Mouse (Mus musculus) adrenal gland, adult 18-20 months (tissue): ENCODE data around the gene Rdh9. TPM values are rescaled to one million over a fixed set of nuclear protein-coding genes. Genes with fewer than 3 reads are reported as not detected.

Source experiments
- DNase-seq, 2 experiments: peaks; one replicate each; pipeline ENCODE4 v3.0.0; 2021 to 2022; ENCODE audit warnings: low spot score in 2 of 2
- long read RNA-seq, 2 experiments: library from polyadenylated mRNA; stranded (forward); transcript quantifications; one replicate each; pipeline ENCODE4 v2.0.0; 2021
- total RNA-seq, 2 experiments: library from RNA; stranded (reverse); gene quantifications; 1 replicate in 1 of 2; 2 replicates in 1 of 2; pipeline ENCODE4 v1.2.3; 2021

The Rdh9 gene
- under 1 TPM in 1 of 2 experiments, not detected in 1; 0.27 TPM for total RNA-seq
- long read RNA-seq, experiment 1, partial matches to known transcripts: 0 of 5 reads
- long read RNA-seq, experiment 1, other reads (novel, unspliced or antisense): 5 of 5 reads
- long read RNA-seq, experiment 2, partial matches to known transcripts: 1 of 4 reads
- long read RNA-seq, experiment 2, other reads (novel, unspliced or antisense): 3 of 4 reads

DNA sequence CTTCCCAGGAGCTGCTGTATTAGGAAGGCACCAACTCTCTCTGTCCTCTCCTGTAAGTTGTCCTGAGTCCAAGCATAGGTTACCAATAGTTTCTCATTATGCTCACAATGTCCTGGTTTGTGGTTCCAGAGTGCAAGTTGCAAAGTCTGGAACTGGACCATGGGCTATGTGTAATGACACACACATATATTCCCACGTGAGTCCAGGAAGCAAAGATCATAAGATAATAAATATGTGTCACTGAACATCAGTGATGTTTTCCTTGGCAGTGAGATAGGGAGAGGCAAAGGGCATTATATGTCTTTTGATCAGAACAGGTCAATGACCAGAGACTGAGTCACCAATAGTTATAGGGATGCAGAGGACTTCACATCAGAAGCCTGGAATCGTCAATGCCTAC lies at the start of gene Rdh9:
Gene Rdh9 (plus strand): TSS at position 376 of the 400 bp plus-strand sequence.
- DNase-seq: no peak

DNA sequence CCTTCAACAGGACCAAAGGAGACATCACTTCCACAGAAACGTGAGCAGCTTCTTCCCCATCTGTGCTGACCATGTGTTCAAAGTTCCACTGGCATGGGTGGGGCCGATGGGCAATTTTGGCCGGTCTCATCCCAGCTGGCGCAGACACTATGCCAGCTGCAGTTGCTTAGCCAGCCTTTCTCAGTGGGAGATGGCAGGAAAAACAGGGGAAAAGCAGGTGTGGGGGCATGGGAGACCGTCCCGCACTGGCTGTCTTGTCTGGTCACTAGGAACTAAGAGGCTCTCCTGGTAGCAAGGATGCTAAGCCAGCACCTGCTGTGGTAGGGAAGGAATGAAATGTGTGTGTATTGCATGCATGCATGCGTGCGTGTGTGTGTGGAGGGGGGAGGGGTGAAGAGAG lies 47.7 kb upstream of the Rdh9 start:
- no peak for DNase-seq

DNA sequence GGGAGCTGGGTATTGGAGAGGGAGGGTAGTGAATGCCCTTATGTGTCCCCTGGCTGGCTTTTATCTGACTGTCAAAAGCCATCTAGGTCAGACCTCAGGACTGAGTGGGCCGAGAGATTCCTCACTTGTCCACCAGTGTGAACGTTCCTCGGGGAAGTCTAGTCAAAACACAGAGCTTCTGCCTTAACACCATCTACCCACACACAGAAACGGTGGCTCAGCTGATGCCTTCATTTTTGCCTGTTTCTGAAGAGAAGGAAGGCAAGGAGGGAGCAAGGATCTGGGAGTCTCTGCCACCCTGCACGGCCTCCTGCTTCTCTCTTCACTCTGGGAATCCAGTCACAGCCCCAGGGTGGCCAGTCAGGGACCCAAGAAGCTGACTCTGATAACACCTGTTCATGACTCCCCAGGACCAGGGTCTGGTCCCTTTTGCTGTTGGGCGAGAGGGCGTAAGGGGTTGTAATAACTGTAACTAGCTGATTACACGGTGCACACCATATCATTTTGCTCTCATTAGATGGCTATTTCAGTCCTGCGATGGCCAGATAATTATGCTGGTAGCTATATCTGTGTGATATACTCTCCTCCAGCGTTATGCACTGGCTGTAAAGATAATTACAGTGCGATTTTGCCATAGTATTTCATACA lies 45.8 kb upstream of the Rdh9 start:
- no peak for DNase-seq

DNA sequence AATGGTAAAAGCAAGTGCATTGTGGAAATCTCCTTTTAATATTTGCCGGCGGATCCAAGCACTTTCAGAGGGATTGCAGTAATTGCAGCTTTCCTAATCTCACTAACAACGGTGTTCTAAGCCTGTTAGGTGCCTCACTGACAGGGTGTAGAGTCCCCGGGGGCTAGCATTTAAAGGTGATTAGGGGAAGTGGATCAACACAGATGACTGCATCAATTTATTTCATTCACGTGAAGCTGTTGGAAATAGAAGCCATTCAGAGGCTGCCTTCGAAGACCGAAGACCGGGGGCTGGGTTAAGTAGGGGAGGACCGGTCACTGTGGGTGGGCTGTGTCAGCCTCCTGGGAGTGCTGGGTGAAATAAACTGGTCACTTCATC lies 45.3 kb upstream of the Rdh9 start:
- no peak for DNase-seq

DNA sequence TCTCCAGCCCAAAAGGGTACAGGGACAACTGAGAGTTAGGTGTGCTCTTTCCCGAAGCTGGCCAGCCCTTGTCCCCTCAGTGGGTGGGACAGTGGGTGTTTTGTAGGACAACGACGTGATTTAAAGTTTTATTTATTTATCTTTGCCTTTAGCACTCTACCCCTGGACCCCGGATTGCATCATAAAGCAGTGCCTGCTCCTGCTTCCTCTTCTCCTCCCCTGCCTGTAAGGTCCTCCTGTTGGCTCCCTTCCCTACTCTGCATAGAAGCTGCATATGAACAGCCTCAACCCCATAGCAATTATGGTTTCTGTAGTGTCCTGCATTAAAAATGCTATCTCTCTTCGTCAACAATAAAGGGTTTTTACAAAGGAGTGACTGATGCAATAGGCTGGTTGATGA lies 44.8 kb upstream of the Rdh9 start:
- no peak for DNase-seq

DNA sequence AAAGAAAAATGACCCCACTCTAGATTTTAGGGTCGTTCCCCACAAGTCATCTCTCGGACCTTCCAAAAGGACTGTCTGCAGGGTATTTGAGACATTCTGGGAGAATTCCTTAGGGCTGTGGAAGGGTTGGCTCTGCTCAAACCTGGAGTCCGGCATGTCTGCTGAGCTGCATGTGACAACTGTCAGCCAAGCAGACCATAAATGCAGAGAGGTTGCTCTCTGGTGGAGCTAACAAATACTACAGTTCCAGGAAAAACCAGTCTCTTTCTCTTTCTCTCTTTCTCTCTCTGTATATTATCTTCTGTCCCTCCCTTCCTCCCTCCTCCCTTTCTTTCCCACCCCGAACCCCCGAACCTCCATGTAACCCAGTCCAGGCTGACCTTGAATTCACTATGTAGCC lies 41.8 kb upstream of the Rdh9 start:
- no peak for DNase-seq

DNA sequence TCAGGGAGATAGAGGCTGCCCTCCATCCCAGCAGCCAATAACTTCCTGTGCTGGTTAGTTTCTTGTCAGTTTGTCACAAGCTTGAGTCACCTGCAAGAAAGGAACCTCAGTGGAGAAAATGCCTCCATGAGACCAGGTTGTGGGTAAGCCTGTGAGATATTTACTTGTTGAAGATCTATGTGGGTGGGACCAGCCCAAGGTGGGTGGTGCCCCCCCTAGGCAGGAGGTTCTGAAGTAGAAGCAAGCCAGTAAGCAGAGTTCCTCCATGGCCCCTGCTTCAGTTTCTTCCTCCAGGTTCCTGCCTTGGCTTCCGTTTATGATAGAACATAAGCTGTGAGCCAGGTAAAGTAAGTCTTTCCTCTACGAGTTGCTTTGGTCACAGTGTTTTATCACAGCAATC lies 39.9 kb upstream of the Rdh9 start:
- DNase-seq: no peak

DNA sequence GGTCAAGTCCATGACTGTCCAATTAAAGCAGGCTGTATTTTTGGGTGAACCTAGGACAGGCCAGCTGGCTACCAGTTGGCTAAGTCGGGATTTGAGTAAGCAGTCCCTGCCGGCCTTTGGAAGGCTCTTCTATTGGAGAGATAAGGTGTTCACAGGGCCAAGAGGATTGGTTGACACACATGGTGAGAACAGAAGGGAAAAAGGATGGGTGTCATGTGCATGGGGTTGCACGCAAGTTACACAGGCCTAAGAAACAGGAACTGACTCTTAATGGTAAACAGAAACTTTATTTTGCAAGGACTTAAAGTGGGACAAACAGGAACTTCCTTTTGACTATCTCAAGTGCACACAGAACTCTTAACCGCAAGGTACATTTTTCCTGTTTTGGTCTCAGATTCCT lies 39.3 kb upstream of the Rdh9 start:
- DNase-seq: no peak

DNA sequence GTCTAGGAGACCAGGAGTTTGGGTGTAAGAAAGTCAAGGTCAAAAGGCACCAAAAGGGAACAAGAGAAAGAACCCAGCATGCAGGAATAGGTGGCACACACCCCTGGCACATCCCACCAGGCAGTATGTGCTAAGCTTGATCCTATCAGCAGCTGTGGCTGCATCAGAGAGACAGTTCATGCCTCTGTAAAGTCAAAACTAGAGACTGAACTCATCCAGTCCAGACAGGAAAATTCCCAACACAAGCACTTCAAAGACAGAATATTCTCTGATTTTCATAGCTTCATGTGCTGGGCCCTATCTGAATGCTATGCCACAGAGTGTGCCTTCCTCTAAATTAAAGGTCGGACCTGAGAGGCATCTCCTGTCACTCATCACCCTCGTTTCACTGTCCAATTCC lies 38.6 kb upstream of the Rdh9 start:
- no peak for DNase-seq

DNA sequence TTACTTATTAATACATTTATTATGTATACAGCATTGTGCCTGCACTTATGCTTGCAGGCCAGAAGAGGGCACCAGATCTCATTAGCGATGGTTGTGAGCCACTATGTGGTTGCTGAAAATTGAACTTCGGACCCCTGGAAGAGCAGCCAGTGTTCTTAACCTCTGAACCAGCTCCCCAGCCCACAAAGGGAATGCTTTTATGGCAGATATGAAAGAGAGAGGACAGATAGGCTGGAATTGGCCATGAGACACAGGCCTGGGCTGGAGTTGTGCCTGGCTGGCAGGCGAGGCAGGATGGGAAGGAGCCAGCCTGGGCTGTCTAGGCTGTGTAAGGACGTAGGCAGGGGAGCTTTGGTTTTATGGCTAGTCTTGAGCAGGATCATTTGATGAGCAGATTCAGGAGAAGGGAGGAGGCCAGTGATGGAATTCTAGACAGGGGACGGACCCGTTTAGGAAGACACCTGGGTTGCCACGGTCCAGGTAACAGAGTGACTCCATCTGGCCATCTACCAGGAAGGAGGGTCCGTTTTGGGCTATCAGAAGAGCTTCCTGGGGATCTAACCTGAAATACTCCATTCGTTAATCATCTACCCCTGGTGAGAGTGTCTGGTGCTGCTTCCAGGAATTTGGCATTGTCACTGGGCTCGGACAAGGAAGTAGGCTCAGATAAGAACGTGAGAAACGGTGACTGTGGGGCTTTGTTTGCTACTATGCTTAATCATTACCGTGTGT lies 37.9 kb upstream of the Rdh9 start:
- DNase-seq: no peak

DNA sequence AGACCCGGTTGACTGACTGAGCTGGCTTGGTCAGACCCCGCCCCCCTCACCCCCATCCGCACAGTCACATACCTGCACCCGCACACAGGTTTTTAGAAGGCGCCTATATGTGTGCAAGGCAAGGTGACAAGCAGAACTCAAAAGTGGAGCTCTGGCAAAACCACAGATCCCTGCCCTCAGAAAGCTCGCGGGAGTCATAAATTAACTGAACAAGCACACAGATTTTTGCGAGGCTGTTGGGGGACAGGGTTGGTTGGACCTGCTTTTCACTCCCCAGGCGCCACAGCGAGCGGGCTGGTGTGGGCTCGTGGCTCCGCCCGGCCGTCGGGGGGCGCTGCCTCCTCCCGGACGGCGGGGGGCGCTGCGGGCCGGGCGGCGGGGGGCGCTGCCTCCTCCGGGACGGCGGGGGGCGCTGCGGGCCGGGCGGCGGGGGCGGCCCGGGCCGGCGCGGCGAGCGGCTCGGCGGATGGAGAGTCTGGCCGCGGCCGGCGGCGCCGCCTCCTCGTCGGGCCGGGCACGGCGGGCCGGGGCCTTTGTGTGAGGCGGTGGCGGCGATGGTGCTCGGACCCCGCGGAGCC lies 37.0 kb upstream of the Rdh9 start, which contains the start of gene Zbtb39:
Gene Zbtb39 (plus strand): TSS at position 456 of the 578 bp plus-strand sequence.
- peak; percentile 87 to 91 for DNase-seq

DNA sequence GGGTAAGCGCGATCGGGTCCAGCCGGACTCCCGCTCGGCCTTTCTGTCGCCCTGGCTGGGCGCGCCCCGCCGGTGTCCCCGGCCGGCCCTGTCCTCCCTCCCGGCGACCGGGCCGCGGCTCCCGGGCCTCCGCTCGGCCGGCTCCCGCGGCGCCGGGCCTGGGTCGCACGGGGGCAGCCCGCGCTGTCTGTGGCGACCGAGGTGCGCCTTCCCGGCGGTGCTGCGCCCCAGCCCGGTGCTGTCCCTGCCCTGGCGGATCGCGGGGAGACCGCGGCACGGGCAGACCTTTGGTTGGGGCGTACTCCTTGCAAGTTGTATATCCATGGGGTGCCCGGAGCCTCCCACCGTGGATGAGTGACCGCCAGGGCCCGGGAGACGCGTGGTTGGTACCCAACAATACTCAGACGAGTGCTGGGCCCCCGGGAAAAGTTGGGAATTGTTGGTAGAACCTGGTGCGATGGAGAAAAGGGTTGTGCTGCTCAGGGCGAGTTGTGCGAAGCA lies 36.5 kb upstream of the Rdh9 start:
- DNase-seq: no peak

DNA sequence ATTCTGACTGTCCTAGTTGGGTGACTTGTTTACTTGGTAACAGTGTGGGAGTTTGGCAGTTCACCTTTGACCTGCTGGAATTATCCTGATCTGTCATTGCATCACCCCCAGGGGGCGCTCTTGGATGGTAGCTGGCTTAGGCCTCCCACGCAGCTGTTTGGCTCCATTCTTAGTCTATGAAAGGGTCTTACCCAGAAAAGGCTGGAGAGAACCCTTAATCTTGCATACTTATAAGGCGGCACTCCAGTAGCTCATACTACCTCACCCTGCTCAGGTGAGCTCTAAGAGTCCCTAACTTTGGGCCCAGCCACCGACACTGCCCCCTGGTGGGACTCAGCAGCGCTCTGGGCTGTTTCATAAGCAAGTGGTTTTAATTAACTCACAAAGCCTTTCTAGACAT lies 31.5 kb upstream of the Rdh9 start:
- DNase-seq: peak; percentile 68 to 72

DNA sequence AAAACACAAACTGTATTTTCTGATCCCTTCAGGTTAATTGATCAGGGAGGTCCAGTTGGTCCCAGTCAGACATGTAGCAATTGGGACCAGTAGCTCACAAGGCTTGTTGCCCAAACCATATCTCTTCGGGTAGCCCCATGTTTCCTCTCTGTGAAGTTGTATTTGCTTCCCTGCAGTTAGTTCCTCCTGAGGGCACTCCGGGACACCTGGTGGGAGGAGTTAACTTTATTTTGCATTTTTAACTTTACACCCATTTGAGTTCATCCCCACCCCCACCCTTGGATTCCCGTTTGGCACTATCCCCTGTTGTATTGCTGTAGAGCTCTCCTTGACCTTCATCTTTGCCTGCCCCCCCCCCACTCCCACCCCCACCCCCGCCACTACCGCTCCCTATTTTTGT lies 30.3 kb upstream of the Rdh9 start:
- no peak for DNase-seq

DNA sequence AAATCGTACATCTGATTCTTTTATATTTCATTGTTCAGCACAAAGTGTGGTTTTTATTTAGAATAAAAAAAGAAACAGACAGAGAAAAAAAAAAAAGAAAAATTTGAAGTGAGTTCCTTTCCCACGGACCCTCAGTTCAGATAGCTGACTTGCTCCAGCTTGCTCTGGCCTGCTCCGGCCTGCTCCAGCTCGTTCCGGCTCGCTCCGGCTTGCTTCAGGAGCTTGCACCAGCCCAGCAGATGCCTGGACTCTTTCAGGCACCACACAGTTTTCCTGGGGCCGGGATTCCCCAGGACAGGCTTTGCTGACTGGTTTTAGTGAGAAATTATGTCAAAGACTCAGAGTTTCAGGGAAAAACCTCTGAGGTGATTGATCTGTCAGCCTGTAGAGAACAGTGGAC lies 28.9 kb upstream of the Rdh9 start:
- DNase-seq: no peak

DNA sequence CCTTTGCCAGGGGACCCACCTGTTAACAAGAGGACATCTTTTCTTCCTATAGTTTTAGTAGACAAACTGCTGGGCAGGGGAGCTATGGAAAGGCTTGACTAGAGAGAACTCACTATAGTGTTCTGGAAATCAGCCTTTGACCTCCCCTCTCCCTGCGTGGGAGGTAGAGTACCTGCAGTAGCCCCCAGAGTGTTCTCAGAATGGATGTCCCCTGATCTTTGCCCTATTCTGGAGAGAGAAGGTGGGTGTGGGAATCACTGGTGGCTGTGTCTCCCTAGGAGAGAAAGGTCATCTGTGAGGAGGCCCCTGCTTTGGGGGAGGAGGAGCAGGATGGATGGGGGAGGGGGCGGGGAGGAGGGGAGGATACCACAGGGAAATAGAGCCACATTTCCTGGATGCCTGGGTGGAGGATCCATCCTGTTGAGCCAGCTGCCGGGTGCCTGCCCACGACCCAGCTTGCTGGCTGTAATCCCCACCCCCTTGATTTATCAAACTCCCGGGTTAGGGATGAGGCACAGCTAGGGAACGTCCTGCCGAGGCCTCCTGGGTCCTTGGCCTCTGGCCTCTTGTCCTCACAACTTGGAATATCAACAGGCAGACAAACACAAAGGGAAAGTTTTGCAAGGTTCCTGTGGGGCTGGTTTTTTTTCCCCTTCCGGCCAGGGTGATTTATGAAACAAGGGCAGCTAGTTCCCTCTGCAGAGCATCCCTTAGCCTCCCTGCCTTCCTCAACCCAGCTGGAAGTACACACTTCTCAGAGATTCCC lies 27.2 kb upstream of the Rdh9 start:
- DNase-seq: peak; percentile 46 to 56

DNA sequence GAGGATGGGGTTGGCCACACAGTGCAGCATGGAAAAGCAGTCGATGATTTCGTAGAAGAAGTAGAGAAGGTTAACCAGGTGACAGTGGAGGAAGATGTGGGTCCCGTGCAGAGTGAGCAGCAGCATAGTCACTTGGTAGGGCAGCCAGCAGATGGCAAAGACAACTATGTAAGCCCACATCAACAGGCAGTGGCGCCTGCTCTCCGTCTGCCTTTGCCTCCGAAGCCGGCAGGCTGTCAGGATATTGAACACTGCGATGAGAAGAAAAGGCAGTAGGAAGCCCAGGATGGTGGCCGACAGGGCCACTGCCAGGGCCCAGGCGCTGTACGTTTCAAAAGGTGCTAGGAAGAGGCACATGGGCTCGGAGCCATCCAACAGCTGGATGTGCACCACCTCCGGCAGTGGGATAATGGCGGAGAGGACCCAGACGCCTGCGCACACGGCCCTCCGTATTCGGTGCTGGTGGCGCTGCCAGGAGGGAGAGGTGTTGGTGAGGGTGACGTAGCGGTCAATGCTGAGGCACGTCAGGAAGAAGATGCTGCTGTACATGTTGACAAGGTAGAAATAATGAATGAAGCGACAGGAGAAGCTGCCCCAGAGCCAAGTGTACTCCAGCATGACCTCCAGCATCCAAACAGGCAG lies 25.9 kb upstream of the Rdh9 start:
- no peak for DNase-seq

DNA sequence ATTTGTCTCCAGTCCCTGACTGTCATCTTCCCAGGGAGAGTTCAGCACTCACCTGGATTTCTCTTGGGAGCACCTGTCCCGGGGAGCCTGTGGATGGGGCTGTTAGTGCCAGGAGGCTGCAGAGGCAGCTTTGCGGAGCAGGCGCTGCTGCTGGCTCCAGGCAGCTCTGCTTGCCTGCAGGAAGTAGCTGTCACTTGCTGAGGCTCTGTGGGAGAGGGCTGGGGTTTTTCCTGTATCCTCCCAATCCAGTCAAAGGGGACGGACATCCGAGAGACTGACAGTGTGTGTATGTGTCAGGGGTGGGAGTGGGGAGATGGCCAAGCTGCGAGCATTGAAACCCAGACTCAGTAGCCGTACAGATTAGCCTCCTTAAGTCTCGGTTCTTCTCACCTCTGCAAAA lies 24.6 kb upstream of the Rdh9 start, which contains the start of gene Gpr182:
Gene Gpr182 (minus strand): TSS at position 185 of the 400 bp plus-strand sequence.
- DNase-seq: no peak

DNA sequence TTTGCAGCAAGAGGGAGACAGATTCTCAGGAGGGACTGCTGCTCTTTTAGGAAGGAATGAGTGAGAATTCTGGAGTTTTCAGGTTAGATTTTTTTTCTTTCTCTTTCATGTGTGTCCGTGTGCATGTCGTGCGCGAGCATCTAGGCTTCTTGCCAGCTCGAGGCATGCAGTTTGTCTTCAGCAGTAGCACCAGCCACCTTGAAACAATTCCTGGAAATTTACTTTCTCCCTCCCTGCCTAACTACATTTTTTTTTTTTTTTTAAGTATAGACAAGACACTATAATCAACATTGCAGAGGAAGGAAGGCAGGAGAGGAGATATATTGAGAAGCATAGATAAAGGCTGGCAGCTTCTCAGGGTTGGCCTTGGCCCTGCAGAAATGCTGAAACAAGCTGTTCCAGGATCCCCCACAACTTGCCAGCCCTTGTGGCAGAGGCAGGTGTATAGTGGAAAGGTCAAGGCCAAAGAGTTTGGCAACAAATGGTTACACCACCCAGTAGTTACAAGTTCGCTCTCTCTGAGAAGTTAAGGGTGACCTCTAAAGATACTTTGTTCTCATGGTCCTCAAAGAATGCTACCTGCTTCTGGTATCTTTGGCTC lies 21.5 kb upstream of the Rdh9 start:
- peak in 1 of 2 experiments; percentile 38 for DNase-seq

DNA sequence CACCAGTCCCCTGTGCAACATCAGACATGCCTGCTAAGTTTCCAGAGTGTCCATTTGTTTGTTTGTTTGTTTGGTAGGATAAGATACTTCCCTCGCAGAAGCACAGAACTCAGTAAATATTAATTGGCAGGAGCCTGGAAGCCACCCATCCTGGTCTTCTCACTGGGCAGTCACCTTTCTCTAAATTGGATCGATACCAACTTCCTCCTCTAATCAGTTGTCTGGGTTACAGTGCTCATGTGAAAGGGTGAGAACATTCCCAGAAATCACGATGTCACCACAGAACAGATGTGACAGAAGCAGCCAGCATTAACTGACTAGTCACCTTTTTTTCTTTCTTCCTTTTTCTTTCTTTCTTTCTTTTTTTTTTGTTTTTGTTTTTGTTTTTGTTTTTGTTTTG lies 20.9 kb upstream of the Rdh9 start:
- no peak for DNase-seq
